Mouse (Mus musculus) embryonic facial prominence, embryonic 15.5 days (tissue): ENCODE measurements around the gene Fyn. TPM values are rescaled to one million over a fixed set of nuclear protein-coding genes. Genes with fewer than 3 reads are reported as not detected.

Experiments used
- ATAC-seq: fragments of 200-750 bp; cut with Nextera tagmentation; 2 replicates; pipeline ENCODE4 v1.8.0; 2017; ENCODE audit warnings: low read depth, moderate TSS enrichment; ENCODE audit not compliant: insufficient number of reproducible peaks, low FRiP score, low TSS enrichment
- H3K27ac ChIP-seq: fragments of 300-500 bp; sonication (generic); replicated peaks from 2 replicates; pipeline ENCODE4 v1.5.1; 2015; ENCODE audit warnings: mild to moderate bottlenecking, inconsistent platforms
- H3K27me3 ChIP-seq: fragments of 300-500 bp; sonication (generic); 2 replicates; pipeline ENCODE4 v1.6.1; 2015; ENCODE audit warnings: inconsistent platforms
- H3K36me3 ChIP-seq: fragments of 300-500 bp; sonication (generic); 2 replicates; pipeline ENCODE4 v1.6.1; 2015; ENCODE audit warnings: mild to moderate bottlenecking, inconsistent platforms
- H3K4me1 ChIP-seq: fragments of 300-500 bp; sonication (generic); 2 replicates; pipeline ENCODE4 v1.6.1; 2015; ENCODE audit warnings: inconsistent platforms
- H3K4me2 ChIP-seq: fragments of 300-500 bp; sonication (generic); replicated peaks from 2 replicates; pipeline ENCODE4 v1.6.1; 2015; ENCODE audit warnings: mild to moderate bottlenecking, inconsistent platforms
- H3K4me3 ChIP-seq: fragments of 300-500 bp; sonication (generic); replicated peaks from 2 replicates; pipeline ENCODE4 v1.5.1; 2015; ENCODE audit warnings: mild to moderate bottlenecking, inconsistent platforms
- H3K9ac ChIP-seq: fragments of 300-500 bp; sonication (generic); 2 replicates; pipeline ENCODE4 v1.6.1; 2015; ENCODE audit warnings: inconsistent platforms
- H3K9me3 ChIP-seq: fragments of 300-500 bp; sonication (generic); replicated peaks from 2 replicates; pipeline ENCODE4 v1.6.1; 2016; ENCODE audit warnings: inconsistent platforms
- WGBS: fragments of 180-500 bp; shearing (Covaris S2); methylation state at CpG from one replicate; pipeline ENCODE4 v1.1.7; 2015; 5-methylcytosine and 5-hydroxymethylcytosine counted together
- polyA plus RNA-seq: library from polyadenylated mRNA; unstranded; fragments of >200 nt; fragmentation: Nextera tagmentation; extraction: Ambion mirVana; gene quantifications from 2 replicates; pipeline ENCODE4 v1.2.1, GENCODE M21; 2015

The Fyn gene
- polyA plus RNA-seq, 1 experiment from 2014 or later, result 42.8 TPM

GRCm38 (mm10) chr10:39541451-39541874 lies 172.8 kb downstream of the Fyn start:
- H3K4me1 ChIP-seq, result peaks cover 71% of the 10 kb centered on the region
- H3K27me3 ChIP-seq, result no peaks in the 10 kb centered on the region
- H3K4me2 ChIP-seq, result no peak overlapping the region
- H3K36me3 ChIP-seq, result peaks cover 10% of the 10 kb centered on the region; the same call in 1 of the 2 replicates
- no peaks in the 10 kb centered on the region for H3K9me3 ChIP-seq
- no peak overlapping the region for H3K9ac ChIP-seq
- no peak for ATAC-seq
- H3K27ac ChIP-seq, result peak overlapping the region; percentile 88
- no peak overlapping the region for H3K4me3 ChIP-seq
- 49% methylated on average over 6 of the region's 6 CpGs for WGBS

GRCm38 (mm10) chr10:39541951-39542521 lies 173.4 kb downstream of the Fyn start:
- Histone ChIP-seq H3K4me1 (peaks cover 70% of the 10 kb centered on the region), H3K27me3 (no peaks in the 10 kb centered on the region), H3K9me3 (no peaks in the 10 kb centered on the region), H3K27ac (peak overlapping the region; percentile 88), H3K36me3 (peaks cover 10% of the 10 kb centered on the region; the same call in 1 of the 2 replicates), H3K4me2 (no peak overlapping the region), H3K4me3 (no peak overlapping the region), H3K9ac (no peak overlapping the region)
- WGBS, result 31% methylated on average over 7 of the region's 7 CpGs
- no peak for ATAC-seq

GRCm38 (mm10) chr10:39542535-39543257 lies 174.0 kb downstream of the Fyn start:
- H3K4me2 ChIP-seq, result no peak overlapping the region
- no peaks in the 10 kb centered on the region for H3K27me3 ChIP-seq
- 30% methylated on average over 15 of the region's 15 CpGs for WGBS
- H3K9ac ChIP-seq, result no peak overlapping the region
- peaks cover 10% of the 10 kb centered on the region; the same call in 1 of the 2 replicates for H3K36me3 ChIP-seq
- no peak overlapping the region for H3K4me3 ChIP-seq
- peak overlapping the region; percentile 88 for H3K27ac ChIP-seq
- no peaks in the 10 kb centered on the region for H3K9me3 ChIP-seq
- H3K4me1 ChIP-seq, result peaks cover 64% of the 10 kb centered on the region
- peak; percentile 36; the same call in 1 of the 2 replicates for ATAC-seq

GRCm38 (mm10) chr10:39543258-39543770 lies 174.7 kb downstream of the Fyn start:
- Histone ChIP-seq H3K9me3 (no peaks in the 10 kb centered on the region), H3K27ac (peak overlapping the region; percentile 88), H3K36me3 (peaks cover 10% of the 10 kb centered on the region; the same call in 1 of the 2 replicates), H3K4me1 (peaks cover 59% of the 10 kb centered on the region), H3K4me2 (no peak overlapping the region), H3K27me3 (no peaks in the 10 kb centered on the region), H3K9ac (no peak overlapping the region), H3K4me3 (no peak overlapping the region)
- ATAC-seq, result no peak
- 74% methylated on average over 5 of the region's 5 CpGs for WGBS

GRCm38 (mm10) chr10:39547369-39548074 lies 178.9 kb downstream of the Fyn start:
- Histone ChIP-seq H3K27me3 (no peaks in the 10 kb centered on the region), H3K27ac (no peak overlapping the region), H3K9me3 (no peaks in the 10 kb centered on the region), H3K9ac (no peak overlapping the region), H3K4me1 (peaks cover 43% of the 10 kb centered on the region), H3K36me3 (peaks cover 10% of the 10 kb centered on the region; the same call in 1 of the 2 replicates), H3K4me2 (no peak overlapping the region), H3K4me3 (no peak overlapping the region)
- ATAC-seq, result no peak
- WGBS, result 70% methylated on average over 3 of the region's 3 CpGs

GRCm38 (mm10) chr10:39550791-39551190 lies 182.1 kb downstream of the Fyn start:
- no peaks in the 10 kb centered on the region for H3K9me3 ChIP-seq
- no peak for ATAC-seq
- no peak overlapping the region for H3K4me3 ChIP-seq
- 82% methylated on average over 2 of the region's 2 CpGs for WGBS
- no peak overlapping the region for H3K9ac ChIP-seq
- no peaks in the 10 kb centered on the region for H3K36me3 ChIP-seq
- no peaks in the 10 kb centered on the region for H3K27me3 ChIP-seq
- no peak overlapping the region for H3K27ac ChIP-seq
- no peak overlapping the region for H3K4me2 ChIP-seq
- peaks cover 45% of the 10 kb centered on the region for H3K4me1 ChIP-seq

- 61% methylated on average over 9 of the region's 9 CpGs for WGBS
- Histone ChIP-seq H3K27me3 (no peaks in the 10 kb centered on the region), H3K27ac (peak overlapping the region; percentile 71), H3K9me3 (no peaks in the 10 kb centered on the region), H3K4me1 (peaks cover 47% of the 10 kb centered on the region), H3K36me3 (no peaks in the 10 kb centered on the region), H3K4me2 (no peak overlapping the region), H3K4me3 (no peak overlapping the region), H3K9ac (no peak overlapping the region)
- ATAC-seq, result no peak
Observed at GRCm38 (mm10) chr10:39551637-39552185, 183.1 kb downstream of the Fyn start.

- Histone ChIP-seq H3K36me3 (no peaks in the 10 kb centered on the region), H3K4me2 (no peak overlapping the region), H3K4me1 (peaks cover 47% of the 10 kb centered on the region), H3K27ac (peak overlapping the region; percentile 71), H3K4me3 (no peak overlapping the region), H3K9me3 (no peaks in the 10 kb centered on the region), H3K9ac (no peak overlapping the region), H3K27me3 (no peaks in the 10 kb centered on the region)
- WGBS, result 8% methylated on average over 6 of the region's 6 CpGs
- ATAC-seq, result no peak
Observed at GRCm38 (mm10) chr10:39552351-39552814, 183.7 kb downstream of the Fyn start.

GRCm38 (mm10) chr10:39552903-39553302 lies 184.2 kb downstream of the Fyn start:
- H3K4me1 ChIP-seq, result peaks cover 49% of the 10 kb centered on the region
- H3K9ac ChIP-seq, result no peak overlapping the region
- H3K4me2 ChIP-seq, result no peak overlapping the region

GRCm38 (mm10) chr10:39555289-39555715 lies 186.6 kb downstream of the Fyn start:
- H3K36me3 ChIP-seq, result no peaks in the 10 kb centered on the region
- peak; percentile 58; the same call in 1 of the 2 replicates for ATAC-seq
- H3K4me3 ChIP-seq, result no peak overlapping the region
- H3K4me2 ChIP-seq, result no peak overlapping the region
- no peaks in the 10 kb centered on the region for H3K27me3 ChIP-seq
- peak overlapping the region; percentile 41; the same call in 1 of the 2 replicates for H3K27ac ChIP-seq
- H3K9me3 ChIP-seq, result no peaks in the 10 kb centered on the region
- WGBS, result 38% methylated on average over 7 of the region's 7 CpGs
- peaks cover 61% of the 10 kb centered on the region for H3K4me1 ChIP-seq
- H3K9ac ChIP-seq, result no peak overlapping the region

More at GRCm38 (mm10) chr10:39552903-39553302, 184.2 kb downstream of the Fyn start:
- Histone ChIP-seq H3K9me3 (no peaks in the 10 kb centered on the region), H3K4me3 (no peak overlapping the region), H3K27ac (peak overlapping the region; percentile 71; the same call in 1 of the 2 replicates), H3K27me3 (no peaks in the 10 kb centered on the region), H3K36me3 (no peaks in the 10 kb centered on the region)
- whole genome bisulfite sequencing, result 34% methylated on average over 5 of the region's 5 CpGs
- ATAC-seq, result no peak
